Mouse (Mus musculus) right cerebral cortex, postnatal 14 days (tissue): ENCODE measurements around the gene Nxpe2.
"Not testable (repeated sequence)": the region's sequence is repeated elsewhere in the genome, so short reads cannot be mapped to it uniquely, and the experiment has no call there.

Source experiments
- DNase-seq: peaks from one replicate; pipeline ENCODE4 v3.0.0; 2022

Gene Nxpe2

DNA sequence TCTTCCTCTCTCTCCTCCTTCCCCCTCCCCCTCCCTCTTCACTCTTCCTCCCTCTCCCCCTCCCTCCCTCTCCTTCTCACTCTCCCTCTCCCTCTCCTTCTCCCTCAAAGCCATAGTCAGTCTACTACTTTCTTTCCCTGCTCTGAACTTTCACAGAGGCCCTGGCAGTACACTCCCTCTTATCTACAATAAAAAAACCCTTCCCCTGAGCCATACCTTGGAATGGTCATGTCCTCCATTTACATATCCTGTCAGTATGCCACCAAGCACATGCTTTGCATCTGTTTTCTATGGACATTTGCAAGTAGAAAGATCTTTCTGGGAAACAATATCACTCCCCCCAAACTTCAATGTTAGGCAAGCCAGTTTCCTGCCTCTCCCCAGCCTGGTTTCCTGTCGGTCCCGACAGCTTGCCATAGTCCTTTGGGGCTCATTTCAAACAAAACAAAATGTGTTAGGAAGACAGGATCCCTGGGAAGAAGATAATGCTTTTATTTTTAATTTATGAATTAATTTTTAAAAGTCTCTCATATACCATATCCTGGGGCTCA, at the start of gene Nxpe2:
TSS of gene Nxpe2 (minus strand) at position 307 of the 551 bp plus-strand sequence.
- no peak for DNase-seq

GRCm38 (mm10) chr9:48389983-48390382, 36.7 kb upstream of the Nxpe2 start:
- DNase-seq, result no peak

DNA sequence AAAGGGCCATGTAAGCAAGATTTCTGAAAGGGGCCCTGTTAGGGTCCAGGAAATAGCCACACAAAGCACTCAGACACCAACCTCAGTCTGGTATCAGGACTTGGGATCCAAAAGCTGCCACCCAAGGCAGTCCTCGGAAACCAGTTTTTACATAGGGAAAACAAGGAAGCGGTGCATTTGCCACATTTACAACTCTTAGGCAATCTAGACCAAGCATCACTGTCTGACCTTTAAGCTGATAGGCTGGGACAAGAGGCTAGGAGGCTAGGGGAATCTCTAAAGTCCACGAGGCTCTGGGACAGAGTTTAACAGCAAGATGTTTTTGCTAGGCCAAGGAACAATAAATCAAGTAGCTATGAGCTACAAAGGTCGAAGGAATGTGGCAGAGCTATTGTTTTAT, 35.2 kb upstream of the Nxpe2 start:
- DNase-seq, result no peak

DNA sequence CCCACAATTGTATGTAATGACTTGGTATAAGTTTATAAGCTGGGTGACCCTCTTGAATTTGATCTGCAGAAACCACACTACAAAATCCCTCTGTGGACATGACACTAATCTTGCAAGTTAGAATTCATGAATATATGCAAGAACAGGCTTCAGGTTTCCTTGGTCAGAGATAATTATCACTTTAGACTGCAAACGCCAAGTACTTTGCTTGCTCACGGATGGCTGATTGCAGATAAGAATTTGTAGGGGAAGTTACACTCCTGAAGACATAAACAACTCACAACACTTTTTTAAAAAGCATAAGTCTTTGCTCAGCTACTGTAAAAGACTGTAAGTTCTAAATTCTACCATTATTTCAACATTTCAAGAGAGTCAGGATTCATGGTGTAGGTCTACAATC, 21.1 kb upstream of the Nxpe2 start:
- no peak for DNase-seq

- no peak for DNase-seq
These were observed 20.1 kb upstream of the Nxpe2 start for GRCm38 (mm10) chr9:48373232-48373878.

- no peak for DNase-seq
These were observed 9.5 kb upstream of the Nxpe2 start for GRCm38 (mm10) chr9:48362743-48363142.

DNA sequence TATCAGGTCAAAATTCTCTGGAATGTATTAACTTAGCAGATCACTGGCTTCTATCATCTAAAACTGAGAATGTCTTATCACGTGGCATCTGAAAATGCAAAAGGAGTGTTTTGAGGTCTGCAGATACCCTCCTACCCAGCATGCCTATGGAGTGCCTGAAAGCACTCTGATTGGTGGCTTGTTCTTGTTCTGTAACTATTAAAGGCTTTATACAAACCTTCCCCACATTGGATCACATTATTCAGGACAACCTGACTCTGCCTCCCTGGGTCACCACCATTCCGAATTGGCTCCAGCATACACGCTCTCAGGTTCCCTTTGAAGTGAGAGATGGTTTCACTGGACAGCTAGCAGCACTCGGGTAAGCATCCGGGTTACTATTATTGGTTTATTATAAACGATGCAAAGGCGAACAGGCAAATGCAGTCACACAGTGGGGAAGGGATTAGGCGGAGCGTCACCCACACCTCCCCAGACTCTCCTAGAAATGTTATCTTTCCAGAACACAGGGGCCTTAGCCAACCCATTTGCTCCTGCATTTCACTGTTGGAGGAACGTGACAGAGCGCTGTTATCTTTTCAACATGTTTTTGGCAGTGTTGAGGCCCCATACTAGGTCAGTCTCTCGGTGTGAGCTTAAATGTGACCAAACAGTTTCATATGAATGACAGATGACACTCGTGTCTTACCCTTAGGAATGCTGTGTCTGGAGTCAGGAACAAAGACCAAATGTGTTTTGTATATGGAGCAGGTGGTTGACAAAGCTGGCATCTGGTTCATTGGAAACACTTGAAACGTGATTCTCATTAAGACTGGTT, 8.8 kb upstream of the Nxpe2 start:
- DNase-seq, result no peak

DNA sequence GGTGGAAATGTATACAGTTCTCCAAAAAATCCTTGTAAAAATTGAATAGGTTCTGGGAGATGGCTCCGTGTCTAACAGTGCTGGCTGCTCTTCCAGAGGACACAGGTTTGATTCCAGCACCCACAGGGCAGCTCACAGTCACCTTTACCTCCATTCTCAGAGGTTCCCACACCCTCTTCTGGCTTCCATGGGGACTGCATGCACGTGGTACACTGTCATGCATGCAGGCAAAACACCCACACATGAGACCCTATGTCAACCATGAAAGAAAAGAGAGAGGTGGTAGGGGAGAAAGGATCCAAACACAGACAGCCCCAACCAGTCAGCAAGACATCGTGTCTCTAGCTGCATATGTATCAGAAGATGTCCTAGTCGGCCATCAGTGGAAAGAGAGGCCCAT, 7.6 kb upstream of the Nxpe2 start:
- DNase-seq, result no peak

DNA sequence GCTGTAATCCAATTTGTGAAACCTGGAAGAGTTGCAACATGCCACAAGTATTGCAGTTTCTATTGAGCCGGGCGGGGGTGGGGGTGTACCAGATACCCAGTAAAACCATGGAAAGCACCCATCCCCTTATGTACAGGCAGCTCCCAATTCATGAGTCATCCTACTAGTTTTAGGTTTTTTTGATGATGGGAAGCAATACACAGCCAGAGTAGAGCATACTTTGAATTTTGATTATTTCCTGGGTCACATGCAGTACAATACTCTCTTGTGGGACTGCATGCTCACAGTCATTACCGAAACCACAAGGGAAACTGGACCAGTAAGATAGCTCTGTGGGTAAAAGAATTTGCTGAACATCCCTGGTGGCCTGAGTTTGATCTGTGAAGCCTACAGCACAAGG, 3.8 kb upstream of the Nxpe2 start:
- no peak for DNase-seq

DNA sequence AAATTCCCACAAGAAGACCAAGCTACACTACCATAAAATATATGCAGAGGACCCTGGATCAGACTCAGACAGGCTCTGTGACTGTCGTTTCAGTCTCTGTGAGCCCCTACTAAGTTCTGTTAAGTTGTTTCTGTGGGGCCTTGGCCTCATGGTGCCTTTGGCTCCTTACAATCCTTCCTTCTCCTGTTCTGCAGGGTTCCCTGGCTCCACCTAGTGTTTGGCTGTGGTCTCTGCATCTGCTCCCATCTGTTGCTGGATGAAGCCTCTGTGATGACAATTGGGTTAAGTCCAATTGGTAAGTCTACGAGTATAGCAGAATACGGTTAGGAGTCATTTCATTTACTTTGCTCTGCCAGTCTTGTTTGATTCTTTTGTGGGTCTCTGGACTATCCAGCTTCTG, 1.5 kb upstream of the Nxpe2 start:
- DNase-seq, result peak; percentile 58

DNA sequence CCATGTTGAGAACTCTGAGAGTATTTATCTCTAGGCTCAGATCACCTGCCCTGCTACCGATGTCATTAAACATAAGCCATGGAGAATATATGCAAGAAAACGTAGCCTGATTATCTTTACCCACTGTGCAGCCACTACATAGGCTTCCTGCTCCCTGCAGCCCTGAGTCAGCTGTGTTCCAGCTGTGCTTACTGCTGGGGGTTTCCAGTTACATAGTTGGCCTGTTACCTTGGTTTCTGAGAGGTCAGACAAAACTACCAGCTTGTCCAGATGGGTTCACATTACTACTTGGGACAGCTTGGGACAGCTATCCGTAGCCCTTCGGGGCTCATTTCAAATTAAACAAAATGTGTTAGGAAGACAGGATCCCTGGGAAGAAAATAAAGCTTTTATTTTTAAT, 868 bp upstream of the Nxpe2 start:
- no peak for DNase-seq

DNA sequence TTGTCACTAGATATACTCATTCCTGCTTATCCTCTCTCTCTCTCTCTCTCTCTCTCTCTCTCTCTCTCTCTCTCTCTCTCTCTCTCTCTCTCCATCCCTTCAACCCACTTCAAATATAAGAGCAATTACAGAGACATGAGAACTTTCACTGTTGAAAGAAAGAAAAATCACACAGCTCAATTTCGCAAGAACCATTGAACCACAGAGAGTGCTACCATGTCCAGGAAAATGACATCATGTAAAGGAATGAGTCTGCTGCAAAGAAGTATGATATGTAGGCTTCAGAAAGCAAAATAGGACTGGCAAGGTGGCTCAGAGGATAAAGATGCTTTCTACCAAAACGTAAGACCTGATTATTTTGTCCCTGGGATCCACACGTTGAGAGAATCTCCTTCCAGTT, 7.4 kb downstream of the Nxpe2 start:
- no peak for DNase-seq

DNA sequence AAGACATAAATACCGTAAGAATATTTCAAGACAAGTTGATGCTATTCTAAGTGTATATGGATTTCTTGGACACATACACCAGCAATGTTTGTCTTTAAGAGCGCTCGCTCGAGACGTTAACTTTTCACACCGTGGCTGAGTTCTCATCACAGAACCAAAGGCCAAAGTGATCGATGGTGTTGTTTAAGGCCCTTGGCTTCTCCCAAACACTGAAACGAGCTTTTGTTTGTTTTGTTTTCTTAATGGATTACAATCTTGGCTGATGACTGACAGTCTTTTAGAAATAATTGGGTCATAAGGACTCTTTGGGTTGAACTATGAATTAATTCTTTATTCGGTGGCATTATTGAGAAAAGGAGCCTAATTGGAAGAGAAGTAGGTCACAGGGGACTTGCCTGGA, 7.8 kb downstream of the Nxpe2 start:
- DNase-seq, result no peak

DNA sequence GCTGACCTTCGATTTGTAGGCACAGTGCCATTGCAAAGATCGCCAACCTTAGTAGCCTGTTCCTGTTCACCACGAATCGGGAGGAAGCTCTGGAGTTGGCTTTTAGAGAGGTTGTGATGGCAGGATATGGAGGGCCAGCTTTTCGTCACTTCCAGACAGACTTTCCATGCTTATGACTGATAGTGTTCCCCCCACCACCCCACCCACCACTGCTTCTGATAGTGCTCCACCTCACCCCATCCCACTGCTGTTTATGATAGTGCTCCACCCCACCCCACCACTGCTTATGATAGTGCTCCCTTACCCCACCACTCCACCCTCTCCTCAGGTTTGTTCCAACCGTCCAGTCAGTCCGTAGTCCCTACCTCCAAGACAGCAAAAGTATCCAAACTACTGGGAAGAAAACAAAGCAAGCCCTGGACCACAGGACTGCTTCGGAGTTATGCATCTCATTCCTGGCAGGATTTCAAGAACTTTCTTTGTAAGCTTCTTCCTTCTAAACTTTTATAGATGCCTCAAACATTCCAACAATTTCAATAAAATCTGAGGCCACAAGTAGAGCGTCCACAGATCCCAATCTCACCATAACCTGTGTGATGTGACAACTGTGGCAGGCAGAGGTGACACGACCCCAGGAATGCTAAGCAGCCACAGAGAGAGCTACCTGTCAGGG, 12.4 kb downstream of the Nxpe2 start:
- DNase-seq, result no peak

DNA sequence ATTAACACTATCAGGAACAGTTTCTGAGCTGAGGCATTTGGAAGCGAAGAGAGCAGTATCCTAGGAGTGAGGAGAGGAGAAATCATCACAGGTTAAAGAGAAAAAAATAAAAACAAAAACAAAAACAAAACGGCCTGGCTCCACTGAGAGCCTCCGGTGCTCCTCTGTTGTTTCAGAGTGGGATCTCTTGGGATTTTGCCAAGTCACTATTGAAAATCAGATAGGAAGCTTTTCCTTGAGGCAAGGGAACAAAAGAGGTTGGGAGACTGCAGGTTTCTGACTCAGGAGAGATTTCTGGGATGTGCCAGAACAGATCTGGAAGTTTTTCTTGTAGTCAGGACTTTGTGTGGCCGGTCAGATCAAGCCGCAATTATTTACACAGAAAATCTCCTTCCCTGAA, 13.7 kb downstream of the Nxpe2 start:
- no peak for DNase-seq

DNA sequence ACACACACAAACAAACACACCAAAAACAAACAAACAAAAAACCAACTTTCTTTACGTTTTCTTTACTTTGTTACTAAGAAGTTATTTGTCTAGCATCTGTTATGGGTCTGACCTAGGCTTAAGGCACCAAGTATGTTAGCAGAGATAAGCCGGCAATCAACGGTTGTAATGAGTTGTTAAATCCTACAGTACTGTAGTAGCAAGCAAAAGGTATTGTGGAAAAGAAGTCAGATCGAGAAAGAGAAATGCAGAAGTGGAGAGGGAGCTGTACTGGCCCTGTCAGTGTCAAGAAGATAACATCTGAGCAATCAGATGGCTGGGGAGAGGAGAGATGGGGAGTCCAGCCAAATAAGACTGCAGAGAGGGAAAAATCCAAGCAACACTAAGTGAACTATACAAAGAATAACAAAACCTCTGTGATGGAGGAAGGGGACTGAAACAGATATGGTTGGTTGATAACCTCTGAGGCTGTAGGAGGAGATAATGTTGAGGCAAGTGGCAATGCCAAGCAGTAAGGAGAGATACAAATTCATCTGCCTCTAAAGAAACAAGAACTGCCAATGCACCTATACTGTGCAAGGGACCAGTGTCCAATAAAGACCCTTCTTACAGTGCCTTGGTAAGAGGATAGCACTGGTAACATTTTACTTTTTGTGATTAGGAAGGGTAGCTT, 14.3 kb downstream of the Nxpe2 start:
- no peak for DNase-seq

DNA sequence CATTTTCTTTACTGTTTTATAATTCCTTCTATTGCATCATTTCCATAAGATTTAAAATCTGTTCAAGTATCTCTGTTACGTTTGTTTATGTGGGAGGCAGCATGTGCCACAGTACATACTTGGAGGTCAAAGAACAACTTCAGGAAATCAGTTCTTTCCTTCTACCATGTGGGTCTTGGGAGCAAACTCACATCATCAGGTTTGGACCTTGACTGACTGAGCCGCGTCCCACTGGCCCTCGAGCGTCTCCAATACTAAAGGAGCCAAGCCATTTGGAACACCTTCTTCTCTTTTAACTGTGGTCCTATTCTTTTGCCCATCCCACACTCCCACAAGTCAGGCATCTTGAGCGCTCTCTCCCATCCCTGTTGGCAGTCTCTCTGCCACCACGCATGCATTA, 23.7 kb downstream of the Nxpe2 start:
- DNase-seq, result no peak

GRCm38 (mm10) chr9:48326338-48326737, 26.9 kb downstream of the Nxpe2 start:
- DNase-seq, result no peak

DNA sequence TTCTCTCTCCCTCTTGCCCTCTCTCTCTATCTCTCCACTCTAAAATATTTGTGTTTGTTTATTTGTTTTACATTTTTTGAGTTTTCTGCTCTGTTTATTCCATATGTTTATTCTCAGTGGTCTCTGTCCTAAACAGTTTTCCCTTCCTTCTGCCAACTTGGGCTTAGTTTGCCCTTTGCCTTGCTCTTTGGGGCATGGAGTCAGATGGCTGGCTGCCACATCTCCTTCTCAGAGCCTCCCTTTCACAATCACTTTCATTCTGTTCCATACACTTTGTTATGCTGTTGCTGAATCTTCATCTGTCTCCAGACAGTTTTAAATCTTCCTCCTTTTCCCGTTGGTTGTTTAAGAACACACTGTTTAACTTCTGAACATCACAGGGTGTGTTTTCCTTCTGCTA, 37.4 kb downstream of the Nxpe2 start:
- no peak for DNase-seq

DNA sequence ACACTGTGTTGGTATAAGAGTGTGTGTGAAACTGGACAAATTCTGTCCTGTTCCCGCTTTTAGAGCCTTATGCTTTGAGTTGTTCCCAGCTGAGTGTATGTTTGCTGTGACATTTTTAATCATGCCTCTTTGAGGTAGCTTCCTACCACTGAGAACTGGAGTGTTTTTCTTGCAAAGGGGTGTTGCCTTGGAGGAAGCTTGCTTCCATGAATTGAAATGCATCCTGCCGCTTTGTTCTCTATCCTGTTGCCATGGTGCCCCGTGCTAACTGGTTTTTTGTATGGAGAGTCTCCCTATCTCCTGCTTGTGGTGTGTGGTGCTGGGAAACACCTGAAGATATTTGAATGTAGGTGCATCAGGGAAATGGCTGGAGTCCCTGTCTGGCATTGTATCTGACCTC, 39.1 kb downstream of the Nxpe2 start:
- no peak for DNase-seq

- DNase-seq, result no peak
These were observed 42.0 kb downstream of the Nxpe2 start for GRCm38 (mm10) chr9:48311241-48311640.

GRCm38 (mm10) chr9:48303564-48303963, 49.7 kb downstream of the Nxpe2 start:
- DNase-seq, result not testable (repeated sequence)

DNA sequence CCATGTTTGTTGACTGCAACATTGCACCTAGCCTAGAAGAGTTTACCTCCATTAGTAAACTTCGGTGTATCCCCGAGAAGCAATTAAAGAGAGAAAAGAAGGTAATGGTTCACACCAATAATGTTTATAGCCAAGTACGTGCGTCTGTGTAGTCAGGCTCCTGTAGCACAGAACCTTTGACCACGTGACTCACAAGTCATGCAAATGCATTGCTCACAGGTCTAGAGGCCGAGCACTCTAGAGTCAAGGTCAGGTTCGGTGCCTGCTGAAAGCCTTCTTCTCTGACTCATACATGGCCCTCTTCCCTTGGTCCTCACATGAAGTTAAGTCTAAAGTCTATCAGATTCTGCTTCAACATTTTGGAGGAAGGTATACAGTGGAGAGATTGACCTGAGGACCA, 54.3 kb downstream of the Nxpe2 start:
- no peak for DNase-seq
